Mouse (Mus musculus): Measurements from ENCODE around the gene Pemt. TPM values are rescaled to one million over a fixed set of nuclear protein-coding genes. Genes with fewer than 3 reads are reported as not detected.
A peak's percentile ranks its signal among the peaks of the same experiment; 100 is the strongest.

The Pemt gene
- polyA plus RNA-seq, 1 experiment from 2014 or later: 7.0 TPM

DNA sequence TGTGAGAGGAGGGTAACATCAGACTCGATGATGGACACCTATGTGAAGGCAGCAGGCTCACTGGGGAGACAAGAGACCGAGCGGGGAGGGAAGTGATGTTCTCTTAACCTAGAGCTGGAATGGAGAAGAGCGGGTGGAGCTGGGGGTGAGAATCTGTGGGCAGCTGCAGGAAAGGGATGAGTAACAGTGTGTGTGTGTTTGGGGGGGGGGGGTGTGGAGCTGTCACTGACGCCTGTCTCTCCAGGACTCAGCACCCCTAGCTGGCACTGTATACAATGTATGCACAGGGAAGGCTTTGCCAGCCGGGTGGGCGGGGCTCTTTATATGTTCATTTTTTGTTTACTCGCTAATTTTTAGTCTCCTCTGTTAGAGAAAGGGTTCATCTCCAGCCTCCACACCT lies 42.5 kb downstream of the Pemt start:
- DNase-seq (ENCODE audit: low spot score): no peak

DNA sequence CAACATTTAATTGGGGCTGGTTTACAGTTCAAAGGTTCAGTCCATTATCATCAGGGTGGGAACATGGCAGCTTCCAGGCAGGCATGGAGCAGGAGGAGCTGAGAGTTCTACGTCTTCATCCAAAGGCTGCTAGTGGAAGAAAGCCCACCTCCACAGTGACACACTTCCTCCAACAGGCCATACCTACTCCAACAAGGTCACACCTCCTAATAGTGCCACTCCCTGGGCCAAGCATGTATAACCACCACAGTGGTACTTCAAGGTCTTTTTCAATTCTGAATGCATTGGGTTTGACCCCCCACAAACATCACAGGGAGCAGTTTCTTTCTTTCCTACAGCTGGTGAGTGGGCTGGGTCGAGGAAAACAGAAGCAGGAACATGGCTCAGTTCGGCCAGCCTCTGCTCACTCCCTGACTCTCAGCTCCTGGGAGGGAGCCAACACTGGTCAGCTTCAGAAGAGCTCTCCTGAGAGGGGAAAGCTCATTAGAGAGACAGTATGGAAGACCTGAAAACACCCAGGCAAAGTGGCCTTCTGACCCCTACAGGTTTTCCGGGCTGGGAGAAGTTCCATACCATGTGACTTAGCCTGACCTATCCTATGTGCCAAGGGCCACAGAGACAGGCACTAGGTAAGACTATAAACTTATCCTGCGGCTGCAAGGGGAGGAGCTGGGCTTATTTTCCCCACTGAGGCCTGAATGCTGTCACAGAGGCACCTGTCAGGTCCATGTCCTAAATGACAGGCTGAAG lies 44.9 kb downstream of the Pemt start:
- no peak for DNase-seq (ENCODE audit: low spot score)

DNA sequence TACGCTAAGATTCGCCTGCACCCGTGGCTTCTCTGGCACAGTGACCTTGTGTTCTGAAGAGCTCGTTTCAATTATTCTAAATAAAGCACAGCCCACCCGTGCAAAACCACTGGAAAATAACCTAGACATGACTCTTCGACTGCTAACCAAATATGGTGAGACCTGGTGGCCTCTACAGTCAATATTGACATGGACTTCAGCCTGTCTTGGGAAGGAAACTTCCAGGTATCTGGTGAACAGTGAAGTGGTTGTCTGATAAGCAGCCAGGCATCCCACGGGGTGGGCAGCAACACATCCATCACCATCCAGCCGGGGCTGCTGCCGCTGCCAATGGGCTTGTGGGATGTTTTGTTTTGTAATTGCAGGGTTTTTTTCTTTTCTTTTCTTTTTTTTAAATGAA lies 52.0 kb downstream of the Pemt start:
- DNase-seq (ENCODE audit: low spot score): no peak

DNA sequence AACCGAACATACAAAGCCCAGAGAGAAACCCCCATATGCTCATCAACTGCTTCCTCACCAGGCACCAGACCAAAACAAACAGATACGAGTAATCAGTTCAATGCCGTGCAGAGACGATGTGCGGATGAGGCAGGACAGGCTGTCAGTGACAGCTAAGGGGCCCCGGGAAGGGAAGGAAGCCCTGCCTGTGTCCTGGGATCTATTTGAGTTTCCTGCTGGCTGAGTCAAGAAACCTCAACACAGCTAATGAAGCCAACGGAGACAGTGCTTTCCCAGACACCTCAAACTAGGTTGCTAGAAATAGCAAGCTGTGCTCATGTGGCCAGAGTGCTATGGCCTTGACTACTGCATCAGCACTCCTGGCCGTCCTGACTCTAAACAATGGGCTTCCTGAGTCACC lies 54.9 kb downstream of the Pemt start:
- no peak for DNase-seq (ENCODE audit: low spot score)

DNA sequence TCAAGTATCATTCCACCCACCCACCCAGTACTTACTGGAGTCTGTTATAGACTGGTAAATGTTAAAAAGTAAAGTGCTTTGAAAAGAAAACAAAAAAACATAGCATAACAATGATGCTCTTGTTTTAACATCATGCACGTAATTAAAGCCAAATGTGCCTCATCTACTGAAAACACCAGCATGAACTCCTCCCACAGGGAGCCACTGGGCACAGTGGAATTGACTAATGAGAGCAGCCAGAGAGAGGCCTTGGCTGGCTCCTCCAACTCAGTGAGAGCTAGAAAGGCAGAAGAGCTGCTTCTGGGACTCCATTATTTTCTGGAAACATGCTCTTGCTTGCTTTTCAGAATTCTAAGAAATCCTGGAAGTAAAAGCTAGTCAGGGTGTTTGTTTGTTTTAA lies 56.9 kb downstream of the Pemt start:
- DNase-seq (ENCODE audit: low spot score): no peak

DNA sequence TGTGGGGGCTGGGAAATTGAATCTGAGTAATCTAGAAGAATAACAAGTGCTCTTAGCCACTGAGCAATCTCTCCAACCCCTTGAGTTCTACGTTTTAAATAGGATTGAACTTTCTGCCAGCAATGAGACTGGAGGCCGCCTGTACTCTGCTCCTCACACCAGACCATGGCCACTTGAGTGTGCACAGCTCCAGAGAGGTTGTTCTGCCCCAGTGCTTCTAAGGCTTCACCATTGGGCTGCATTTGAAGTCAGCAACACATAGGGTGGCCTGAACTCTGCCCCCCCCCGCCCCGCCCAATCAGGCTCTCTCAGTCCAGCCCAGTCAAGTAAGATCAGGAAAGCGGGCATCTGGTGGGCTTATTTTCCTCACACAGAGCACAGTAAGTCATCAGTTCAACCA lies 68.5 kb downstream of the Pemt start:
- no peak for DNase-seq (ENCODE audit: low spot score)

GRCm38 (mm10) chr11:59975241-59975640 lies 71.0 kb downstream of the Pemt start:
- no peak for DNase-seq (ENCODE audit: low spot score)

DNA sequence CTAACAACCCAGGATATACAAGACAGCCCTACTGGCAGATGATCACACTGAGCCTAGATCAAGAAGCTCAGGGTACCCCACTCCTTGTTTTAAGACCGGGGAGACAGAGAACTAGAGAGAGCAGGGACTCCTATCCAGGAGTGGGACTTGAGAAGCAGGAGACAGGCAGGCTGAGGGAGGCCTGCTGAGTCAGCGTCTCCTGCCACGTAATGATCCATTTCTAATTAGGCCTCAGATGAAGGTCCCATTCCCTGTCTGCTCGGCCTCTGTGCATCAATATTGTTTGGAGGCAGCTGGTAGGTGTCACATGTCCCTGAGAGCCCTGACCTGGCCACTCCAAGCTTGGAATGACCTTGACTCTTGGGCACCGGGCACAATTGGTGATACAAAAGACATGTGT lies 72.9 kb downstream of the Pemt start:
- DNase-seq (ENCODE audit: low spot score): no peak

DNA sequence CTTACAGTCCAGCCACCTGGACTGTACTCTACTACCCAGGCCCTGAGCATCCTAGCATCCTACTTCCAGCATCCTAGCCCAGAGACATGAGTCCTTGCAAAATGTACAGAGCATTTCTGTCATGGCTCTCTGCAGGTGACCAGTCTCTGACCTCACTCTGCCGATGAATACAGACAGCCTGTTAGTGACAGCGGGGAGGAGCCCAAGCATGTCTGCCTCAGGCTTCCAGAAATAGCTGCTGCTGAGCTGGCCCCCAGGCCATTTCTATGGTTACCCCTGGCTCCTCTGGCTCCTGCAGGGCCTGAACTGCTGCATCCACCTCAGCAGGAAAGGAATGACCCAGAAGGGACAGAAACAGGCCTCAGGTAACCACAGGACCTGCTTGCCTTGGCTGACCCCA lies 74.6 kb downstream of the Pemt start:
- DNase-seq (ENCODE audit: low spot score): no peak

DNA sequence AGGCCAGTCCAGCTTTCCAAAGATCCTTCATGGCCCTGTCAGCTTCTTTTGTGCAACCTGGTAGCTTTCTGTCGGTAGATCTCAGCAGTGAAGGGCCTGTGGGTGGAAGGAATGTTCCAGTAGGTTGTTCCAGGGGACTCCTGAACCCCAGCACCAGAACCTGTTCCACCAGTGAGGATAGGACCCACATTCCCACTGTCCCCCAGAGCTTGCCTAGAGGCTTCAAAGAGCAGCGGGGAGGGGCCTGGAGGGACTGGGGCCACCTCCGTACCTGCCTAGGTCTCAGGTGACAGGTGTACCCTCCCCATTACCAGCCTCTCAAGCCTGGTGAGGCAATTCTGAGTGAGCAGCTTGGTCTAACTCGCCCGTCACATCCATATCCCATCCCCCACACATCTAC lies 75.5 kb downstream of the Pemt start:
- no peak for DNase-seq (ENCODE audit: low spot score)

DNA sequence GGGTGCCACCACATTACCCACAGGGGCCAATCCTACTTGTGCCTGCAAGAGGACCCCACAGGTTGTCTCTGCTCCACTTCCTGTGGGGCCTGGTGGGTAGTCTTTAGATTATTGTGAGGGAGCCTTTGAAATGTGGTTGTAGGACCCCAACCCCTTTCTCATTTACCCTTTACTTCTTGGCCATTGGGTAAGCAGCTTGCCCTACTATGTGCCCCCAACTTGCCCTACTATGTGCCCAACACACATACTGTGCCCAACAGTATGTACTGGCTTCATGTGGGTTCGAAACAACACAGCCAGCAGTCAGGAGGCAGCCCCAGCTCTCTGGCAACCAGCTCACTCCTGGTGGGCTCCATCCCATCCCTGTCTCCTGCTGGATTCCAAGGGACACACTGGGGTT lies 78.5 kb downstream of the Pemt start:
- DNase-seq (ENCODE audit: low spot score): peak; percentile 19

- DNase-seq (ENCODE audit: low spot score): peak; percentile 23
Observed at GRCm38 (mm10) chr11:59966102-59966483, 80.2 kb downstream of the Pemt start.

GRCm38 (mm10) chr11:59965227-59966101 lies 80.8 kb downstream of the Pemt start:
- peak; percentile 46 for DNase-seq (ENCODE audit: low spot score)

DNA sequence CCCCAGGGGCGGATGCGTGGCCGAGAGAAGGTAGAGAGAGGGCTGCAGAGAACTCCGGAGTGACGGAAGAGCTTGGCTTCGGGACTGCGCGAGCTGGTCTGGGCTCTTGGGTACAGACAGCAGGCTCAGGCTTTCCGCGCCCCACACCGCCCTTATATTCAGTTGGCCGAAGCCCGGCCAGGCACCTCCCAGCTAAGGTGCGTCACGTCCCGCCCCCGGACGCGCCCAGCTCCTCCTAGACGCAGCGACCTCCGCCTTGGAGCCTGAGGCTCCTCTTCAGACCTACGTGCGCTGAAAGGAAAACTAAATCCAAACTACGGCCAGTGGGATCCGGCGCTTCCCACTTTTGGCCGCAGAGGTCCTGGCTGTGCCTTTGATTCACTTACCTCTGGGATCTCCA lies 81.5 kb downstream of the Pemt start, which contains the start of gene Rasd1:
Gene Rasd1 (minus strand): TSS at position 127 of the 400 bp plus-strand sequence.
- peak; percentile 44 for DNase-seq (ENCODE audit: low spot score)

- DNase-seq (ENCODE audit: low spot score): peak; percentile 12
Observed at GRCm38 (mm10) chr11:59964163-59964758, 82.0 kb downstream of the Pemt start.

DNA sequence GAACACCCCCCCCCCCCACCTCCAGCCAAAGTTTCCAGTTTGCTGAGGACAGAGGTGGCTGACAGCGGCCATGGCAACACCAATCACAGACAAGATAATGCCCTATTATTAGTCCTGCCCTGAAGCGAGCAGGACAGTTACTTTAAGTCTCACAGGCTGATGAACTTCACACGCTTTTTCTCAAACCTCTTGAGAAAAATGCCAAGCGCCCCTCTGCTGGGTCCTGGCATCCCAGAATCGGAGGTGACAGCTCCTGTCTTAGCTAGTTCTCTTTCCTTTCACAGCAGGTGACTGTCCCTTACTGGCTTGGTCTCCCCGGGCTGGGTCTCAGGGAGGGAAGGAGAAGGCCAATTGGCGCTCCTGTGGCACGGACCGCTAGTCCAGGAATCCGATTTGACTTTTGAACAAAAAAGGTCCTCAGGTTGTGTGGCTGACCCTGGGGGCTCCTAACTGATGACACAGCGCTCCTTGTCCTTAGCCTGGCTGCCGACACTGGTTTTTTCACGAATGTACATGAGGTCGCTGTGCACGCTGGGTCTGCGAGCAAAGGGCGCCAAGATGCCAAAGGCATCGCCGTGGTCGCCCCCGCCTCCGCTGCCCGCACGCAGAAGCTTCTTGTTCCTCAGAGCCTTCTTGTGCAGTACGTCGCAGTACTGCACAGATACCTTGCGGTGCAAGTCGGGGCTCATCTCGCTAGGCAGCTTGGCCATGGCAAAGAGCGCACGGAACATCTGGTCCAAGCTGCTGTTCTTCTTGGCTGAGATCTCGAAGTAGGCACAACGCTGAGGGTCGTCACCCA lies 82.7 kb downstream of the Pemt start:
- DNase-seq (ENCODE audit: low spot score): peak; percentile 15

DNA sequence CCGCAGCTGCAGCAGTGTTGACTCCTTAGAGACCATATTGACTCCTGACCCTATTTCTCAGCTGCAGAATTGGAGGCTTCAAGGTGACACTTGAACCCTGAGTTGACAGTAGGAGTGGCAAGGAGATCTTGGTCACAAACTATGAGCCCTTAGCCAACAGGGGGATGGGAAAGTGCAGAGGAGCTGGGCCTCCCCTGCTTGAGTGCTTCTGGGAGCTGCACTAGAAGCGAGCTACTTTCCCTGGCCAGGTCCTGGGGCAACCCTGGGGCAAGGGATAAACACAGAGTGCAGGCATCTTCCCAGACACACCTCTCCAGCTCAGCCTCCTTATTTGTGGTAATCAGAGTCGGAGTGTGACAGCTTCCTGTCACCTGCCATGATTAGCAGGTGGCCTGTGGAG lies 83.7 kb downstream of the Pemt start:
- DNase-seq (ENCODE audit: low spot score): no peak

- DNase-seq (ENCODE audit: low spot score): no peak
Observed at GRCm38 (mm10) chr11:59961338-59961875, 84.9 kb downstream of the Pemt start.

DNA sequence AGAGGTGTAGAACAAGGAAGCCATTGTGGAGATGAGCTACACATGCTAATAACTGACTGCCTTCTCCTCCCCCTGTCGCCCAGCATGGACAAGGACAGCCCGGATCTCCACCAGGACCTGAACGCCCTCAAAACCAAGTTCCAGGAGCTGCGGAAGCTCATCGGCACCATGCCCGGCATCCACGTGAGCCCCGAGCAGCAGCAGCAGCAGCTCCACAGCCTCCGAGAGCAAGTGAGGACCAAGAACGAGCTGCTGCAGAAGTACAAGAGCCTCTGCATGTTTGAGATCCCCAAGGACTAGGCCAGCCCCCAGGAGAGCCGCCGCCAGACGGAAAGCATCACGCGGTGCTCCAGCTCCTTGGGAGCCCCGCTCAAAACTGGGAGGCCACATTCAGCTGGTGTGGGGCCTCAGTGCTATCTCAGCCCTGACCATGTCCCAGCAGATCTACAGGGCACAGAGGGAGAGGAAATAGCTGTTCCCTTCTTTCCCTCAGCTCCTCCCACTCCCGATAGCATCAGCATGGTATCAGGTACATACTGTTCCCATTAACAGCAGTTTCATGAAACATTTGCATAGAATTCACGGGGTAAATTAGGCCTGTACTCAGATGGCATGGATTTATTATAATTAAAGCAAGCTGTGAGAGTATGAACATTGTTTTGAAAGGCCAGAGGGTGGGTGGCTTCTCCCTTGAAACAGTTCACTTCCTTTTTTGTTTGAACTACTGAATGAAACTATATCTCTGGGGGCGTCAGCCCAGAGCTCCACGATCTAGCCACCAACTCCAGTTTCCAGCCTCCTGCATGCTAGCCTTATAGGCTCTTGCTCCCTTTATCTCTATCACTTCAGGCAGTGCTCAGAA lies 85.6 kb downstream of the Pemt start:
- no peak for DNase-seq (ENCODE audit: low spot score)

DNA sequence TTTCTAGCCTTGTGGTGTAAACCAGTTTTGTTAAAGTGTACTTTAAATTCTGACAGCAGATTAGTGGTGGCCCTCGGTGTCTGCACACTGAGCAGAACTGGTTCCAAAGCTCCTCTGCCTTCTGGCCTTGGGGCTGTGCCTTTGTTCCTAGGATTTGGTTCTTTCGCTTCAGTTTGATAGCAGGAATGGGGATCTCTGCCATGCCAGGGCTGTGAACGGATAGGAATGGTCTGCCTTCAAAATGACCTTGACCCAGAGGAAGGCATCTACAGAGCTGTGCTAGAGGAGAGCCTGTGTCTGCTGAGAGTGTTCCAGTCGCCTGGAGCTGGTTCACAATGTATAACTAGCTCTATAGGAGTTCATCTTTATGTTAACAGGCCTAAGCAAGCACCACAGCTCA lies 86.8 kb downstream of the Pemt start:
- DNase-seq (ENCODE audit: low spot score): no peak

Measured in thymus, postnatal 0 days (tissue).